In genomic region chr12:100724182-100724581, GRCm38 (mm10) we compare ENCODE assay signal across 7 mouse cellular contexts. TPM values are rescaled to one million over a fixed set of nuclear protein-coding genes. Genes with fewer than 3 reads are reported as not detected.
DNase-seq lines count a peak whose midpoint lies in the region; ATAC-seq lines count a peak whose summit lies in the region.

No protein-coding gene starts in this region.

- DNase-seq in lung, adult 18-20 months = no peak
- DNase-seq in limb, embryonic 11.5 days (ENCODE audit: low spot score) = no peak
- DNase-seq in gastrocnemius, adult 18-20 months (ENCODE audit: low spot score) = no peak
- no peak for DNase-seq in layer of hippocampus, adult 18-20 months (ENCODE audit: low spot score in 2 of 2)

- no peak for ATAC-seq in lung, embryonic 15.5 days (ENCODE audit: borderline replicate concordance, extremely low read depth, low FRiP score, low TSS enrichment)
- ATAC-seq in embryonic facial prominence, embryonic 12.5 days (ENCODE audit: insufficient number of reproducible peaks, insufficient read depth, low FRiP score, low TSS enrichment) = no peak
- no peak for ATAC-seq in limb, embryonic 11.5 days (ENCODE audit: insufficient number of reproducible peaks, low FRiP score, low TSS enrichment, low read depth)
- ATAC-seq in neural tube, embryonic 12.5 days (ENCODE audit: low FRiP score, low read depth) = peak; percentile 1; the same call in 1 of the 2 replicates

- peak overlapping the region; percentile 83 for H3K4me2 ChIP-seq in lung, embryonic 15.5 days
- H3K4me2 ChIP-seq in embryonic facial prominence, embryonic 12.5 days (replicated peaks) = peak overlapping the region; percentile 75
- H3K4me2 ChIP-seq in limb, embryonic 11.5 days (ENCODE audit: low read depth, severe bottlenecking) = peak overlapping the region; percentile 62
- peak overlapping the region; percentile 86 for H3K4me2 ChIP-seq in neural tube, embryonic 12.5 days (replicated peaks)

- WGBS in lung, embryonic 15.5 days = under 1% methylated on average over 8 of the region's 8 CpGs
- WGBS in embryonic facial prominence, embryonic 12.5 days = under 1% methylated on average over 8 of the region's 8 CpGs
- WGBS in limb, embryonic 11.5 days = 2% methylated on average over 8 of the region's 8 CpGs
- WGBS in neural tube, embryonic 12.5 days = 1% methylated on average over 8 of the region's 8 CpGs

- H3K36me3 ChIP-seq in lung, embryonic 15.5 days = no peaks in the 10 kb centered on the region
- no peaks in the 10 kb centered on the region for H3K36me3 ChIP-seq in embryonic facial prominence, embryonic 12.5 days
- H3K36me3 ChIP-seq in limb, embryonic 11.5 days (ENCODE audit: control insufficient read depth, insufficient read depth, low read length) = no peaks in the 10 kb centered on the region
- no peaks in the 10 kb centered on the region for H3K36me3 ChIP-seq in neural tube, embryonic 12.5 days

- peak overlapping the region; percentile 97 for H3K27ac ChIP-seq in lung, embryonic 15.5 days
- H3K27ac ChIP-seq in embryonic facial prominence, embryonic 12.5 days = peak overlapping the region; percentile 98
- H3K27ac ChIP-seq in limb, embryonic 11.5 days (replicated peaks; ENCODE audit: low read depth, low read length) = peak overlapping the region; percentile 87; the same call in 1 of the 2 replicates
- H3K27ac ChIP-seq in neural tube, embryonic 12.5 days = peak overlapping the region; percentile 83

- H3K9ac ChIP-seq in lung, embryonic 15.5 days = peak overlapping the region; percentile 73
- peak overlapping the region; percentile 76 for H3K9ac ChIP-seq in embryonic facial prominence, embryonic 12.5 days
- peak overlapping the region; percentile 79 for H3K9ac ChIP-seq in limb, embryonic 11.5 days (ENCODE audit: low read length)
- peak overlapping the region; percentile 71 for H3K9ac ChIP-seq in neural tube, embryonic 12.5 days

- H3K9me3 ChIP-seq in lung, embryonic 15.5 days = no peaks in the 10 kb centered on the region
- no peaks in the 10 kb centered on the region for H3K9me3 ChIP-seq in embryonic facial prominence, embryonic 12.5 days
- H3K9me3 ChIP-seq in limb, embryonic 11.5 days (ENCODE audit: control insufficient read depth, low read length) = no peaks in the 10 kb centered on the region
- H3K9me3 ChIP-seq in neural tube, embryonic 12.5 days = no peaks in the 10 kb centered on the region

- no peaks in the 10 kb centered on the region for H3K27me3 ChIP-seq in lung, embryonic 15.5 days
- H3K27me3 ChIP-seq in embryonic facial prominence, embryonic 12.5 days = no peaks in the 10 kb centered on the region
- H3K27me3 ChIP-seq in limb, embryonic 11.5 days (ENCODE audit: control insufficient read depth, insufficient read depth, low read length) = no peaks in the 10 kb centered on the region
- H3K27me3 ChIP-seq in neural tube, embryonic 12.5 days (replicated peaks) = no peaks in the 10 kb centered on the region

- H3K4me1 ChIP-seq in lung, embryonic 15.5 days = peaks cover 14% of the 10 kb centered on the region; the same call in 1 of the 2 replicates
- H3K4me1 ChIP-seq in embryonic facial prominence, embryonic 12.5 days = peaks cover 9% of the 10 kb centered on the region; the same call in 1 of the 2 replicates
- H3K4me1 ChIP-seq in limb, embryonic 11.5 days (ENCODE audit: control insufficient read depth, insufficient read depth, low read length) = no peaks in the 10 kb centered on the region
- peaks cover 8% of the 10 kb centered on the region for H3K4me1 ChIP-seq in neural tube, embryonic 12.5 days

- peak overlapping the region; percentile 80 for H3K4me3 ChIP-seq in lung, embryonic 15.5 days
- H3K4me3 ChIP-seq in embryonic facial prominence, embryonic 12.5 days = peak overlapping the region; percentile 75
- H3K4me3 ChIP-seq in limb, embryonic 11.5 days (ENCODE audit: low read depth, low read length) = peak overlapping the region; percentile 57
- peak overlapping the region; percentile 69 for H3K4me3 ChIP-seq in neural tube, embryonic 12.5 days

RNA-seq across cellular contexts. Expression of gene Rps6ka5, which starts 2.6 kb away (rescaled TPM):
- polyA plus RNA-seq in lung, embryonic 15.5 days (2015; fragmentation: Nextera tagmentation; extraction: Ambion mirVana) = 4.8 and 5.2 TPM in 2 replicates
- polyA plus RNA-seq in embryonic facial prominence, embryonic 12.5 days (2016; fragmentation: Nextera tagmentation; extraction: Ambion mirVana) = 5.7 and 7.2 TPM in 2 replicates
- polyA plus RNA-seq in limb, embryonic 11.5 days (2014; fragmentation: Nextera tagmentation; extraction: Ambion mirVana) = 3.9 and 5.2 TPM in 2 replicates
- 5.2 and 5.4 TPM in 2 replicates for polyA plus RNA-seq in neural tube, embryonic 12.5 days (2016; fragmentation: Nextera tagmentation; extraction: Ambion mirVana)
- total RNA-seq in gastrocnemius, adult 18-20 months (2021) = 10 to 100 TPM; 12.0 to 12.2 TPM
- total RNA-seq in layer of hippocampus, adult 18-20 months (2021) = 10 to 100 TPM; 23.6 to 27.0 TPM

RNA-seq across cellular contexts. Expression of gene Dglucy, which starts 54.7 kb away (rescaled TPM):
- 5.2 and 5.3 TPM in 2 replicates for polyA plus RNA-seq in lung, embryonic 15.5 days (2015; fragmentation: Nextera tagmentation; extraction: Ambion mirVana)
- 1.7 and 2.2 TPM in 2 replicates for polyA plus RNA-seq in embryonic facial prominence, embryonic 12.5 days (2016; fragmentation: Nextera tagmentation; extraction: Ambion mirVana)
- 0.28 and 0.36 TPM in 2 replicates for polyA plus RNA-seq in limb, embryonic 11.5 days (2014; fragmentation: Nextera tagmentation; extraction: Ambion mirVana)
- 0.52 and 1.0 TPM in 2 replicates for polyA plus RNA-seq in neural tube, embryonic 12.5 days (2016; fragmentation: Nextera tagmentation; extraction: Ambion mirVana)
- 10 to 100 TPM; 30.5 to 32.2 TPM for total RNA-seq in gastrocnemius, adult 18-20 months (2021)
- 1 to 10 TPM; 6.2 to 8.6 TPM for total RNA-seq in layer of hippocampus, adult 18-20 months (2021)
